Mouse (Mus musculus) liver, embryonic 13.5 days (tissue): ENCODE data around the gene Smg6. TPM values are rescaled to one million over a fixed set of nuclear protein-coding genes. Genes with fewer than 3 reads are reported as not detected.

Source experiments
- ATAC-seq: fragments of 200-750 bp; cut with Nextera tagmentation; 2 replicates; pipeline ENCODE4 v1.8.0; 2017; ENCODE audit warnings: low read depth, mild to moderate bottlenecking, moderate number of reproducible peaks, moderate library complexity
- DNase-seq: peaks from one replicate; pipeline ENCODE4 v3.0.0; 2022
- H3K27ac ChIP-seq: fragments of 300-500 bp; sonication (generic); 2 replicates; pipeline ENCODE4 v1.5.1; 2015; ENCODE audit warnings: moderate library complexity, mild to moderate bottlenecking, inconsistent platforms
- H3K27me3 ChIP-seq: fragments of 300-500 bp; sonication (generic); 2 replicates; pipeline ENCODE4 v1.6.1; 2015; ENCODE audit warnings: mild to moderate bottlenecking, inconsistent platforms
- H3K36me3 ChIP-seq: fragments of 300-500 bp; sonication (generic); 2 replicates; pipeline ENCODE4 v1.6.1; 2015; ENCODE audit warnings: mild to moderate bottlenecking, inconsistent platforms
- H3K4me1 ChIP-seq: fragments of 300-500 bp; sonication (generic); replicated peaks from 2 replicates; pipeline ENCODE4 v1.6.1; 2015; ENCODE audit warnings: inconsistent platforms
- H3K4me2 ChIP-seq: fragments of 300-500 bp; sonication (generic); 2 replicates; pipeline ENCODE4 v1.6.1; 2015; ENCODE audit warnings: inconsistent platforms, mild to moderate bottlenecking, moderate library complexity
- H3K4me3 ChIP-seq: fragments of 300-500 bp; sonication (generic); replicated peaks from 2 replicates; pipeline ENCODE4 v1.5.1; 2015; ENCODE audit warnings: mild to moderate bottlenecking, inconsistent platforms
- H3K9ac ChIP-seq: fragments of 300-500 bp; sonication (generic); 2 replicates; pipeline ENCODE4 v1.6.1; 2015; ENCODE audit warnings: mild to moderate bottlenecking, inconsistent platforms
- H3K9me3 ChIP-seq: fragments of 300-500 bp; sonication (generic); replicated peaks from 2 replicates; pipeline ENCODE4 v1.6.1; 2016; ENCODE audit warnings: inconsistent platforms
- WGBS: fragments of 180-500 bp; shearing (Covaris S2); methylation state at CpG from one replicate; pipeline ENCODE4 v1.1.7; 2015; ENCODE audit not compliant: insufficient replicate concordance; 5-methylcytosine and 5-hydroxymethylcytosine counted together
- polyA plus RNA-seq: library from polyadenylated mRNA; unstranded; fragments of >200 nt; fragmentation: Nextera tagmentation; extraction: Ambion mirVana; gene quantifications from 2 replicates; pipeline ENCODE4 v1.2.1, GENCODE M21; 2015

Smg6 gene
- polyA plus RNA-seq, 1 experiment from 2014 or later = 4.4 TPM

GRCm38 (mm10) chr11:75074543-75074942 lies 148.9 kb downstream of the Smg6 start:
- Histone ChIP-seq H3K9me3 (no peaks in the 10 kb centered on the region), H3K4me2 (no peak overlapping the region), H3K36me3 (peaks cover 8% of the 10 kb centered on the region; the same call in 1 of the 2 replicates), H3K4me1 (0 out of 2 replicates have a peak, but pooled peaks cover 5% of the 10 kb centered on the region), H3K9ac (no peak overlapping the region), H3K27ac (no peak overlapping the region), H3K4me3 (no peak overlapping the region), H3K27me3 (no peaks in the 10 kb centered on the region)
- ATAC-seq = no peak
- 43% methylated on average over 2 of the region's 2 CpGs for WGBS
- no peak for DNase-seq

- 0 out of 2 replicates have a peak, but pooled peaks cover 5% of the 10 kb centered on the region for H3K4me1 ChIP-seq
- H3K4me3 ChIP-seq = no peak overlapping the region
- H3K9ac ChIP-seq = no peak overlapping the region
- no peak for ATAC-seq
- H3K27ac ChIP-seq = no peak overlapping the region
- H3K27me3 ChIP-seq = no peaks in the 10 kb centered on the region
- no peak for DNase-seq
- H3K9me3 ChIP-seq = no peaks in the 10 kb centered on the region
- 87% methylated on average over 2 of the region's 2 CpGs for WGBS
- no peak overlapping the region for H3K4me2 ChIP-seq
- peaks cover 16% of the 10 kb centered on the region for H3K36me3 ChIP-seq
Measured at GRCm38 (mm10) chr11:75078616-75079015, 153.0 kb downstream of the Smg6 start.

GRCm38 (mm10) chr11:75083031-75083430 lies 157.4 kb downstream of the Smg6 start:
- no peak for DNase-seq
- H3K4me1 ChIP-seq = no peaks in the 10 kb centered on the region
- 58% methylated on average over 1 of the region's 1 CpGs for WGBS
- H3K36me3 ChIP-seq = peaks cover 16% of the 10 kb centered on the region
- ATAC-seq = no peak
- no peak overlapping the region for H3K9ac ChIP-seq
- H3K27ac ChIP-seq = no peak overlapping the region
- H3K4me3 ChIP-seq = no peak overlapping the region
- no peaks in the 10 kb centered on the region for H3K9me3 ChIP-seq
- no peaks in the 10 kb centered on the region for H3K27me3 ChIP-seq
- H3K4me2 ChIP-seq = no peak overlapping the region

- ATAC-seq (no peak), DNase-seq (no peak)
- H3K27me3 ChIP-seq = no peaks in the 10 kb centered on the region
- H3K36me3 ChIP-seq = no peaks in the 10 kb centered on the region
- WGBS = 35% methylated on average over 3 of the region's 3 CpGs
- no peak overlapping the region for H3K4me2 ChIP-seq
- no peaks in the 10 kb centered on the region for H3K9me3 ChIP-seq
- H3K4me1 ChIP-seq = peaks cover 4% of the 10 kb centered on the region; the same call in 1 of the 2 replicates
- no peak overlapping the region for H3K27ac ChIP-seq
- H3K4me3 ChIP-seq = no peak overlapping the region
- no peak overlapping the region for H3K9ac ChIP-seq
Measured at GRCm38 (mm10) chr11:75092159-75092558, 166.5 kb downstream of the Smg6 start.

- WGBS = 73% methylated on average over 5 of the region's 5 CpGs
- Histone ChIP-seq H3K36me3 (peaks cover 1% of the 10 kb centered on the region; the same call in 1 of the 2 replicates), H3K9me3 (no peaks in the 10 kb centered on the region), H3K4me2 (no peak overlapping the region), H3K4me1 (peaks cover 4% of the 10 kb centered on the region; the same call in 1 of the 2 replicates), H3K27me3 (no peaks in the 10 kb centered on the region), H3K27ac (no peak overlapping the region), H3K4me3 (no peak overlapping the region), H3K9ac (no peak overlapping the region)
- ATAC-seq (no peak), DNase-seq (no peak)
Measured at GRCm38 (mm10) chr11:75092656-75093055, 167.0 kb downstream of the Smg6 start.

GRCm38 (mm10) chr11:75094759-75095158 lies 169.1 kb downstream of the Smg6 start:
- Histone ChIP-seq H3K27ac (no peak overlapping the region), H3K36me3 (peaks cover 6% of the 10 kb centered on the region; the same call in 1 of the 2 replicates), H3K27me3 (no peaks in the 10 kb centered on the region), H3K4me1 (peaks cover 4% of the 10 kb centered on the region; the same call in 1 of the 2 replicates), H3K4me3 (no peak overlapping the region), H3K9ac (no peak overlapping the region), H3K9me3 (no peaks in the 10 kb centered on the region), H3K4me2 (no peak overlapping the region)
- 87% methylated on average over 1 of the region's 1 CpGs for WGBS
- DNase-seq = no peak
- no peak for ATAC-seq

- no peak overlapping the region for H3K27ac ChIP-seq
- ATAC-seq (no peak), DNase-seq (no peak)
- no peaks in the 10 kb centered on the region for H3K9me3 ChIP-seq
- H3K4me2 ChIP-seq = no peak overlapping the region
- no peak overlapping the region for H3K9ac ChIP-seq
- WGBS = 72% methylated on average over 5 of the region's 5 CpGs
- H3K4me3 ChIP-seq = no peak overlapping the region
- no peaks in the 10 kb centered on the region for H3K27me3 ChIP-seq
- H3K4me1 ChIP-seq = no peaks in the 10 kb centered on the region
- peaks cover 3% of the 10 kb centered on the region; the same call in 1 of the 2 replicates for H3K36me3 ChIP-seq
Measured at GRCm38 (mm10) chr11:75102763-75103339, 177.2 kb downstream of the Smg6 start.

- no peak overlapping the region for H3K9ac ChIP-seq
- DNase-seq (no peak), ATAC-seq (no peak)
- no peak overlapping the region for H3K4me2 ChIP-seq
- no peak overlapping the region for H3K27ac ChIP-seq
- H3K4me1 ChIP-seq = no peaks in the 10 kb centered on the region
- no peaks in the 10 kb centered on the region for H3K9me3 ChIP-seq
- 41% methylated on average over 5 of the region's 5 CpGs for WGBS
- H3K4me3 ChIP-seq = no peak overlapping the region
- no peaks in the 10 kb centered on the region for H3K27me3 ChIP-seq
- no peaks in the 10 kb centered on the region for H3K36me3 ChIP-seq
Measured at GRCm38 (mm10) chr11:75106614-75107013, 181.0 kb downstream of the Smg6 start.

GRCm38 (mm10) chr11:75108909-75109308 lies 183.3 kb downstream of the Smg6 start:
- H3K27me3 ChIP-seq = no peaks in the 10 kb centered on the region
- H3K4me3 ChIP-seq = no peak overlapping the region
- no peaks in the 10 kb centered on the region for H3K36me3 ChIP-seq
- ATAC-seq = no peak
- H3K4me2 ChIP-seq = no peak overlapping the region
- no peak for DNase-seq
- no peak overlapping the region for H3K9ac ChIP-seq
- H3K27ac ChIP-seq = no peak overlapping the region
- H3K4me1 ChIP-seq = no peaks in the 10 kb centered on the region
- H3K9me3 ChIP-seq = no peaks in the 10 kb centered on the region

GRCm38 (mm10) chr11:75116379-75116778 lies 190.8 kb downstream of the Smg6 start:
- Histone ChIP-seq H3K27ac (no peak overlapping the region), H3K36me3 (no peaks in the 10 kb centered on the region), H3K4me3 (no peak overlapping the region), H3K4me2 (no peak overlapping the region), H3K4me1 (no peaks in the 10 kb centered on the region), H3K9me3 (no peaks in the 10 kb centered on the region), H3K9ac (no peak overlapping the region), H3K27me3 (no peaks in the 10 kb centered on the region)
- ATAC-seq (no peak), DNase-seq (no peak)
- WGBS = 64% methylated on average over 6 of the region's 6 CpGs

GRCm38 (mm10) chr11:75118141-75118540 lies 192.5 kb downstream of the Smg6 start:
- ATAC-seq (no peak), DNase-seq (no peak)
- Histone ChIP-seq H3K9me3 (no peaks in the 10 kb centered on the region), H3K4me2 (no peak overlapping the region), H3K4me3 (no peak overlapping the region), H3K27me3 (no peaks in the 10 kb centered on the region), H3K9ac (no peak overlapping the region), H3K4me1 (no peaks in the 10 kb centered on the region), H3K27ac (no peak overlapping the region), H3K36me3 (no peaks in the 10 kb centered on the region)
- WGBS = 90% methylated on average over 2 of the region's 2 CpGs

GRCm38 (mm10) chr11:75119298-75119697 lies 193.7 kb downstream of the Smg6 start:
- DNase-seq = no peak
- Histone ChIP-seq H3K4me3 (no peak overlapping the region), H3K9me3 (no peaks in the 10 kb centered on the region), H3K4me2 (no peak overlapping the region), H3K27ac (no peak overlapping the region), H3K27me3 (no peaks in the 10 kb centered on the region), H3K36me3 (no peaks in the 10 kb centered on the region), H3K4me1 (0 out of 2 replicates have a peak, but pooled peaks cover 2% of the 10 kb centered on the region), H3K9ac (no peak overlapping the region)
- ATAC-seq = no peak
- WGBS = 73% methylated on average over 2 of the region's 2 CpGs
